Mouse (Mus musculus) layer of hippocampus, adult 2 months (tissue): ENCODE measurements around the gene Cutc. TPM values are rescaled to one million over a fixed set of nuclear protein-coding genes. Genes with fewer than 3 reads are reported as not detected.

Experiments used
- DNase-seq, 2 experiments: peaks; one replicate each; pipeline ENCODE4 v3.0.0; 2022; ENCODE audit warnings: low spot score in 2 of 2
- H3K27ac ChIP-seq: fragments of 200-600 bp; 2 replicates; pipeline ENCODE4 v1.8.1; 2022
- H3K4me3 ChIP-seq: fragments of 200-600 bp; 2 replicates; pipeline ENCODE4 v1.8.1; 2022; ENCODE audit warnings: mild to moderate bottlenecking
- CTCF ChIP-seq: fragments of 200-600 bp; conservative IDR thresholded peaks from 2 replicates; pipeline ENCODE4 v1.8.1; 2022; ENCODE audit warnings: antibody characterized with exemption, mild to moderate bottlenecking, moderate library complexity
- total RNA-seq, 2 experiments: library from RNA; stranded (reverse); gene quantifications; 2 replicates each; pipeline ENCODE4 v1.2.3; 2021

The Cutc gene
- total RNA-seq, 2 experiments from 2014 or later = 6.6 to 7.6 TPM

GRCm38 (mm10) chr19:43726510-43727146 lies 26.2 kb upstream of the Cutc start:
- no peak for DNase-seq
- no peak for TF ChIP-seq CTCF
- no peak overlapping the region for H3K4me3 ChIP-seq
- no peak overlapping the region for H3K27ac ChIP-seq

DNA sequence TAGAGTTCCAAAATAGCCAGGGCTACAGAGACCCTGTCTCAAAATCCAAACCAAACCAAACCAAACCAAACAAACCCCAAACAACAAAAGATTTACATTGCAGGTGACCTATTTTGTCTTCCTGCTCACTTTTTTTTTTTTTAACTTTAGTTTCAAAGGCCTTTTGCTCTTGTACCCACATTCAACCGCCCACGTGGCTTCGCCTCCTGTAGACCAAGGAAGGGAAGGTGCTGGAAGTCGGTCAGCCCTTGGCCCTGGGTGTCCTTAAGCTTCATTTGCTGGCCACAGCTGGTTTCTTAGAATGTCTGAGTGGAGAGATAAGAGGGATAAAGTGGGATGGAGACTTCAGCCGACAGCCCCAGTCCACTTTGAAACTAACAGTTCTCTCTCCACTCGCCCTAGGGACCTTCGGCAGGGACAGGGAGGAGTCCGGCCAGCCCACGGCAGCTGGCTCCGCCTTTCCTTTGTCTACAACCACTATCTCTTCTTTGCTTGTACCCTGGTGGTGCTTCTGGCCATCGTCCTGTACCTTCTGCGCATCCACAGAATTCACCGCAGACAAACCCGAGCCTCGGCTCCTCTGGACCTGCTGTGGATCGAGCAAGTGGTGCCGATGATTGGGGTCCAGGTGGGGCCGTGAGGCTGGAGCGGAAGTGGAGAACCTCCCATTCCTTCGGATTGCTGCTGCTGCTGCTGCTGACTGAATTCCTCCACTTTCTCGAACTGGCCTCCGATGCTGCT lies 23.3 kb upstream of the Cutc start:
- H3K27ac ChIP-seq = no peak overlapping the region
- no peak for TF ChIP-seq CTCF
- DNase-seq = no peak
- no peak overlapping the region for H3K4me3 ChIP-seq

DNA sequence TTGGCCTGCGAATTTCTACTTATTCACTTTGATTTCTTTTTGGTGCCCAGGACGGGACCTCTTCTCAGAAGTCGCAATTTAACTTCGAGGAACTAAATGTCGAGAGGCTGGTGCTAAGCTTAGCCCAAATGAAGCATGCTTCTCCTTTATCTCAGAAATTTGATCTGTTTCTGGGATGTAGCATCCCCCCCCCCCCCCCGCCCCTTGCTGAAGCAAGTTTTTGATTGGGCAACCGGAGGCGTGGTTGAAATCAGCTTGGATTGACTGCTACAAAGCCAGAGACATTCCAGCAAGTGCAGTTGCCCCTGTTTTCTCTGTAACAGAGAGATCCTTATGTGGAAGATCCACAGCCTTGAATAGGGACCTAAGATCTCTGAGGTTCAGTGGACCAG lies 22.8 kb upstream of the Cutc start:
- Histone ChIP-seq H3K27ac (no peak overlapping the region), H3K4me3 (no peak overlapping the region)
- no peak for TF ChIP-seq CTCF
- no peak for DNase-seq

- no peak overlapping the region for H3K4me3 ChIP-seq
- no peak for TF ChIP-seq CTCF
- peak overlapping the region; percentile 1; the same call in 1 of the 2 replicates for H3K27ac ChIP-seq
- no peak for DNase-seq
Measured at GRCm38 (mm10) chr19:43731157-43731556, 21.6 kb upstream of the Cutc start.

DNA sequence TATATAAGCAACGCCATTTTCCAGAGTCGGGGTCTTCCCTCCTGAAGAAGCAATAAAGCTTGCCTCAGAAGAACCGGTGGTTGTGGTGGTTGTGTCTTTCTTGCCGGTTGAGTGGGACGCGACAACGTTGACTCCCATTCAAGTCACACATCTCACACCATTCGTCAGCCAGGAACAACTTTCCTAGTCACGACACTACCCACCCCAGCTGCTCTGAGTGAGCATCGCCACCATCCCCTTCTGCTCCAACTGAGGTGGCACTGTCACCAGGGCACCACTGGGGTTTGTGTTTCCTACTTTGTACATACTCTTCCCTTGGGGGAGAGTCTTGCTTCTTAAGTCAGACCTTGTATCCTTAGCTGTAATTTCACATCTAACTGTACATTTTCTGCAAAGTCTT lies 14.4 kb upstream of the Cutc start:
- TF ChIP-seq CTCF = no peak
- DNase-seq = no peak
- no peak overlapping the region for H3K4me3 ChIP-seq
- no peak overlapping the region for H3K27ac ChIP-seq

GRCm38 (mm10) chr19:43743401-43743800 lies 9.4 kb upstream of the Cutc start:
- Histone ChIP-seq H3K4me3 (no peak overlapping the region), H3K27ac (no peak overlapping the region)
- no peak for TF ChIP-seq CTCF
- no peak for DNase-seq

DNA sequence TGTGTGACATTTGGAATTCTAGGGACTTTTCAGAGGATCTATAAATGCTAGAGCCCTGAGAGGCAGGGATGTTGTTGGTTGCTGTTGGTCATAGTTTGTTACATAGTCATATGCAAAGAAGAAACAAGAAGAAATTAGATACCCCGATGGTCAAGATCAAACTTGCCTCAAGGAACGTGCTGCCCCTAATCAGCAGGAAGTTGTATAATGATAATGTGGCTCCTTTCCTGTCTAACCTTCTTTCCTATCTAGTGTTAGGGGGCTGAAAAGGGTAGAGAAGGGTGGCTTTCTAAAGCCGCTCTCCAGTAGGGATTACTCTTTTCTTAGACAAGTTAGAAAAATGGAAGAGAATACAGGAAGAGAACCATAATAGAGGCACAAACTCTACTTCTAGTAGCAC lies 7.1 kb upstream of the Cutc start:
- H3K4me3 ChIP-seq = no peak overlapping the region
- no peak for DNase-seq
- no peak for TF ChIP-seq CTCF
- no peak overlapping the region for H3K27ac ChIP-seq

DNA sequence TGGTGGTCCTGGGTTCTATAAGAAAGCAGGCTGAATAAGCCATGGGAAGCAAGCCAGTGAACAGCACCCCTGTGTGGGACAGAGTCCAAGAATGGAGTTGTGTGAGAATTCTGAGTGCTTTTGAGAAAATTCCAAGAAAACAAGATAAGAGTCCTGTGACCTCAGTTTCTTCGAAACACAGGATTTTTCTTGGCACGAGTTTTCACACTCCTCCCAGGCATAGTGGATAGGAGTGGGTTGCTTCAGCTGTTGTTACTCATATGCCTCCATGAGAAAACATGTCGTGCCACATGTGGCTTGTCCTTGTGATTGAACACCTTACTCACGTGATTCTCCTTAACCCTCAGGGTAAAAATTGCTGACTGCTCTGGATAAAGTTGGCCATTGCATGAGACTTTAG lies 4.9 kb upstream of the Cutc start:
- Histone ChIP-seq H3K27ac (no peak overlapping the region), H3K4me3 (no peak overlapping the region)
- no peak for TF ChIP-seq CTCF
- no peak for DNase-seq

GRCm38 (mm10) chr19:43750008-43750407 lies 2.8 kb upstream of the Cutc start:
- DNase-seq = no peak
- no peak overlapping the region for H3K27ac ChIP-seq
- no peak for TF ChIP-seq CTCF
- no peak overlapping the region for H3K4me3 ChIP-seq

- peak; percentile 82 to 83 for DNase-seq
- TF ChIP-seq CTCF = peak; percentile 84
- Histone ChIP-seq H3K4me3 (peak overlapping the region; percentile 79), H3K27ac (peak overlapping the region; percentile 94)
Measured at GRCm38 (mm10) chr19:43753226-43753835, 535 bp downstream of the Cutc start.

DNA sequence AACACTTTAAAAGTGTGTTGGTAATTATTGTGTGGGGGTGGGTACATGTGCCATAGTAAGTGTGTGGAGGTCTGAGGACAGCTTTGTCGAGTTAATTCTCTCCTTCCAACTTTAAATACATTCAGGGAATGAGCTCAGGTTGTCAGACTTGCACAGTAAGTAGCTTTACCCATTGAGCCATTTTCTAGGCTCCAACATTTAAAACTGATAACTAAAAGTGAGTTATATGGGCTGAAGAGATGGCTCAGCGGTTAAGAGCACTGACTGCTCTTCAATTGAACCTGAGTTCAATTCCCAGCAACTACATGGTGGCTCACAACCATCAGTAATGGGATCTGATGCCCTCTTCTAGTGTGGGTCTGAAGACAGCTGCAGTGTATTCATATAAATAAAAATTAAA lies 1.4 kb downstream of the Cutc start:
- Histone ChIP-seq H3K27ac (no peak overlapping the region; the same call in 1 of the 2 replicates), H3K4me3 (no peak overlapping the region)
- DNase-seq = no peak
- TF ChIP-seq CTCF = no peak

GRCm38 (mm10) chr19:43754872-43755271 lies 2.1 kb downstream of the Cutc start:
- DNase-seq = no peak
- Histone ChIP-seq H3K4me3 (no peak overlapping the region), H3K27ac (no peak overlapping the region)
- TF ChIP-seq CTCF = no peak

DNA sequence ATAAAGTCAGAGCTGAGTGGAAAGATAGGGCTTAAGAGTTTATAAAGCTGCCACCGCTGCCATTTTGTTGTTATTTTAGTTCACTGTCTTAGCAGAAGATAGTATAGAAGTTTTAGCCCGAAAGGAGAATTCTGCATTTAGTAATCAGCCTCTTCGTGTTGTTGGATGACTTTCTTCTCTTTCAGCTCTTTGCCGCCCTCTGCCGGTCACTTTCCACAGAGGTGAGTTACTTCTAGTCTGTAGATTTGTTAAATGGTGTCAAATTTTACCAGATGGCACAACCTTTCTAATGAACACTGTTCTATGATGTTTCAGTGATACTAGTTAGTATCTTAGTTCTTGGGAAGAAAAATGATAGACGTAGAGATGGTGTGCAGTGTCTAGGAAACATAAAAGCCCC lies 7.7 kb downstream of the Cutc start:
- H3K4me3 ChIP-seq = no peak overlapping the region
- TF ChIP-seq CTCF = peak; percentile 82
- H3K27ac ChIP-seq = no peak overlapping the region
- DNase-seq = peak; percentile 16 to 74
